Mouse (Mus musculus) right cerebral cortex, postnatal 10 days (tissue): ENCODE results near the gene Heg1.

Experiments
- DNase-seq, 2 experiments: peaks; one replicate each; pipeline ENCODE4 v3.0.0; 2021; ENCODE audit warnings: low spot score in 2 of 2

The Heg1 gene

DNA sequence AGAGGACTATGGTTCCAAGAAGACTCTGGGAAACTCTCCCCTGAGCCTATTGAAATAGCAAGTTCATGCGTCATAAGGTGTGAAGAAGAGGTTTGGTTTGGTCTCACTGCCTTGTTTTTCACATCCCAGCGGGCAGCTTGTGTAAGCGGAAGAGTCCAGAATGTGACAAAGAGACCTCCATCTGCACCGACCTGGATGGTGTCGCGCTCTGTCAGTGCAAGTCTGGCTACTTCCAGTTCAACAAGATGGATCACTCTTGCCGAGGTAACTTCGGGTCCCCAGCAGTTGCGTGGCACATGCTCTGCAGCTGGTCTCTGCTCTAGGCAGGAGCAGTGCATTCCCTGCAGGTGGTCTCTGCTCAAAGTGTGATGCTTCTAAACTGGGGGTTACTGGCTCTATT lies 58.1 kb downstream of the Heg1 start:
- DNase-seq, result peak in 1 of 2 experiments; percentile 25

DNA sequence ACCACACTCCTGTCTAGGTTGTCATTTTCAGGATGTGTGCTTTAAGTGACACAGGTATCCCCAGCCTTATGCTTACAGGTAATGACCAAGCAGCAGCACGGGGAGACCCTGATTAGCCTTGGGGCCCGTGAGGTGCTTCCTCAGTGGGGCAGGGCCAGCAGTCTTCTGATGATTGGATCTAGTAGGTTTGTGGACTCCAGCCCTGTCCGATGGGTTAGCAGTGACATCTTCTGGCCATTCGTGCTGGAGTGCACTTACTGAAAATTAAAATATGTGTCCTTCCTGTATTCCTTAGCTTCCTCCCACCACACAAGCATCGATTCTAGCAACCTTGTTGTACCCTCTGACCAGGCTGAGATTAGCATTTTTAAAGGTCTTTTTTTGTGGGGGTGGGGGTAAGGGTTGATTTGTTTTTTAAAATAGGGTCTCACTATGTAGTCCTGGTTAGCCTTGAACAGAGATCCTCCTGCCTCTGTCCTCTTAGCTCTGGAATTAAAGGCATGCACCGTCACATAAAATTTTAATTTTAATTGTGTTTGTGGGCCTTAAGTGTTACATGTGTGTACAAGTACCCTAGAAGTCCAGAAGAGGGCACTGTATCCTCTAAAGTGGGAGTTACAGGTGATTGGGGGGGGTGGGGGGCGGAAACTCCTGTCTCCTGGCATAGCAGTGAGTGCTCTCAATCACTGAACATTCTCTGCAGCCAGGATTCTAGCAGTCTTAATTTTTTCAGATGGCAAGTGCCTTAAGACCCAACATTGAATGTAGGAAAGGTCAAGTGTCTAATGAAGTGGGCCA lies 60.7 kb downstream of the Heg1 start:
- peak; percentile 74 to 75 for DNase-seq

DNA sequence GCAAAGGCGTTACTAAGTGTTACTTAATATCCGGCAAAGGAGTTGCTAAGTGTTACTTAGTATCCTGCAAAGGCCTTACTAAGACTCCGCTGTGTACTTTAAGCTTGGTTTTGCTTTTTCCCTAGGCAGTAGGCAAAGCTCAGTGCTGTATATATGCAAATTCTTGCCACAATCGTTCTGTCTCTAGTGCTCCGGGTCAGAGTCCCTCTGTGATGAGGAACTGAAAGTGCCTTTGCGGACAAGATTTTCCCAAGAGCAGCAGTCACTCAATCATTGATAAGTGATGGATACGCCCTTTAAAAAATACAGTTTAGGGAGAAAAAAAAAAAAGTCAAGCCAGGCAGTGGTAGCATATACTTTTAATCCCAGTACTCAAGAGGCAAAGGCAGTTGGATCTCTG lies 61.3 kb downstream of the Heg1 start:
- no peak for DNase-seq

DNA sequence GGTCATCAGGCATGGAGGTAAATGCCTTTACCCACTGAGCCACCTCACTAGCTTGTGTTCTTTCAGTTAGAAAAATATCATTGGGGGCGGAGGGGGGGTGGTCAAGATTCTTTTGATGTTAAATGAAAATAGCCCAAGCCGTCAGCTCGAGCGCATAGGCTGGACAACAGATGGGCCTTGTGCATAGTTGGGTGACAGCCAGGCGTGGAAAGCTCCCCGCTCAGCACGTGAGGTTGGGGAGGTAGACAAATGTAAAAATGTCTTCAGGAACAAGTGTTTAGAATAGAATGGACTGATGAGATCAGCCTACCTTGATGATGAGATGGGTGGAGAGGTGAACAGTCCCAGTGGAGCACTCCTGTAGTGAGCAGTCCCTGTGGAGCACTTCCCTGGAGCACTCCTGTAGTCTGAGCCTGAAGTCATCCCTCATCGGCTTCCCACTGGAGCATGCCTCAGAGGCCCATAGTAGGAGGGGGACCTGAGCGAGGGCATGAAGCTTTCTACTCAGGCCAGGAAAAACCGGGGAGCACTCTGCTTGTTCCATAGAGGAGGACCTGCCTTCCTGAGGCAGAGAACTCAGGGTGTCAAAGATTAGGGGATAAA lies 62.0 kb downstream of the Heg1 start:
- peak; percentile 62 to 68 for DNase-seq

DNA sequence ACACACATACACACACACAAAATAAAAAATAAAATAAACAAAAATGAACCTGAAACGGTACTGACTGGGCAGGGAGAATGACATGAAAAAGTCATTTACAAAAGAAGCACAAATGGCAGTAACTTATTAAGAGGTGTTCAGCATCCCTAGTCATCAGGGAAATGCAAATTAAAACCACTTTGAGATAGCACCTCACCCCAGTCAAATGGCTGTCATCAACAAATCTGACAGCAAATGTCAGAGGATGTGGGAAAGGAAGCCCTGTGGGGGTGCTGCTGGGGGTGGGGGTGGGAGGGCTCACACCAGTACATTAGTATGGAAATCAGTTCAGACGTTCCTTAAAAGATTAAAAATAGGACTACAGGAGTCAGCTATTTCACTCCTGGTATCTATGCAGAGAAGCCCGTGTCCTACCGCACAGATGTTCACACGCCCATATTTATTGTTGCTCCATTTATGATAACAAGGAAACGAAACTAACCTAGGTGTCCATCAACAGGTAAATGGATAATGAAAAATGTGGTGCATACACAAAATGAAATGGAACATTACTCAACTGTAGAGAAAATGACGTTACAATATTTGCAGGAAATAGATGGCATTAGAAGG lies 63.3 kb downstream of the Heg1 start:
- no peak for DNase-seq

DNA sequence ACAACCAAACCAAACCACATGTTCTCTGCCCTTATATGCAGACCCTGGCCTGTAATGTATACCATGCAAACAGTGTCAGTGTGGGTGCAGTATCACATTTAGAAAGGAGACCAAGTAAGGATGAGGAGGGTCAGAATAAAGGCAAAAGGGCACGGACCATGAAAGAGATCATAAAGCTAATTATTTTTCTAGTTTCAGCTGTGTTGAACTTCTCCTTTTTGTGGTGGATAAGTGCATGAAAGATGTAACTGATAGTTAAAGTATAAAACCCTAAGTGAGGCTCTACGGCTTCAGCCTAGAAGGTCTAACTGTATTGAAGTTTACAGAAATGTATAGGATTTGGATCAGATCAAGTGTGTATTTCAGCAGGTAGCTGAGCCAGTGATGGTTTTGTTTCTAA lies 63.8 kb downstream of the Heg1 start:
- DNase-seq, result no peak

DNA sequence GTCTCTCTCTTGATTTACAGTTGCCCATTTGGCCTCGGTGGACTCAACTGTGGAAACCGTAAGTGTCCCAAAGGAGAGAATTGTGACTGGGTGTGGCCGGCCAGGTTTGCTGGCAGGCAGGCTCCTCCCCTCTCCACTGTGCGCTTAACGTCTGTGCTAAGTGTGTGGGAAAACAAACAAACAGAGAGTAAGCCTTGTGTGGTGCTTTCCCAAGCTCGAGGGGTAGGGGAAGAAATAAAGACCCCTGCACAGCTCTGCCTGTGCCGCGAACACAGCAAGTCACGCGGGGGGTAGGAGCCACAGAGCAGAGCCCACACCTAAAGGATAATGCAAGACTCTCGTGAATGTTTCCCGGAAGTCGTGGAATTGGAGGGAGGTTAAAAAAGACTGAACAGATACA lies 67.0 kb downstream of the Heg1 start:
- no peak for DNase-seq

DNA sequence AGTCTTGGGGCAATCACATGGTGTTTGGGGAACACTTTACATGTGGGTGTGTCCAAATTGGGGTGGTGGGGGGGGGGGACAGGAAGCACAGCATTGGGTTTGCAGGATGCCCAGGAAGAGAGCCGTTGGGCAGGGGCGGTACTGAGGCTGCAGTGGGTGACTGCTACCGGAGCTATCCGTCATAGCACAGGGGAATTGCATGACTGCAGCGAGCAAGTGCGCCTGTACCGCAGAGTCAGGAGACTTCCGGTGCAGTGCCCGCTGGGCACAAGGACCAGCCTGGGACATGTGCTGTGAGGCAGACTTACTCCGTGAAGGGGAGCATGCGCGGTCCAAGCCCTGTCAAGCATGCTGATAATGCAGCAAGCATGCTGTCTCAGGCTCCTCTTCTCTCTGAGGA lies 67.4 kb downstream of the Heg1 start:
- DNase-seq, result no peak

DNA sequence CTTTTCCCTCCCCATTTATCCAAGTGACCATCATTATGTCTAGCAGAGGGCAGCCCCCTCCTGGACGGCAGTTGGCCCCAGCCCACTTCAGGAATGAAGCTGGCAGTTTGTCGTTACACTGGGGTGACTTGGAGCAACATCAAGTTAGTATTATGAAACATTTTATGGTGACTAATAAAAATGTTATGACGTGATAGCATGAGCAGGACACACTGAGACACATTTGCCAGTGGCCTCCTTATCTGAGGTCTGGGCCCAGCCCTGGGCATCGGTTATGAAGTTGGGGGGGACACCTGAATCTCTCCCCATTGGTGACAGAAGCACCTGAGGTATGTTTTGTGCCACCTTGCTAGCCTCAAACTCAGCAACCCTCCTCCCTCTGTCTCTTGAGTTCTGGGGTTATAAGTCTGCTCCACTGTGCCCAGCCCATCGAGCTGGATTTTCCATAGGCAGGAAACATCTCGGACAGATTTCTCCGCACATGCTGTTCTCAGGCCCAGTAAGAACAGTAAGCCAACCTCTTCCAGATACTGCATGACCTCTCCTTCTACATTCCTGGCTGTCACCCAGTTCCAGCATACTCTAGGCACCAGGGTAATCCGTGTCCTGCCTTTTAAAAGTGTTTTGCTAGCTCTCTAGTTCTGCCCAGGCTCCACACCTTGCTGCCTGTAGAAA lies 68.9 kb downstream of the Heg1 start:
- no peak for DNase-seq

DNA sequence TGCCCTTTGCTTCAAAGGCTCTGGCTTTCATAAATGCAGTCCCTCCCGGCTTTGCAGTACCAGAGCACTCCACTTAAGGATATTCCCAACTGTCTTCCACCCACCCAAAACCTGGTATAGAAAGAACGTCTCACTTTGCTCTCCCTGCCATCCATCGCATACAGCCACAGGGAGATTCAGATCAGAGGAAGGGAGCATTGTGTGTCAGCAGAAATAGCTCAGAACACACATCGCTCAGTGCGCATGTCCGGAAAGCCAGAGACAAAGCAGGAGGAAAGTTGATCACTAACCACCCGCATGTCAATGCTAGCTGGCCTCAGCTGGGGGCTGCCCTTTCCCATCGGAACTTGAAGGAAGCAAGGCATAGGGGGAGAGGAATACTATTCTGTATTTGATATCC lies 71.1 kb downstream of the Heg1 start:
- peak; percentile 42 to 49 for DNase-seq

DNA sequence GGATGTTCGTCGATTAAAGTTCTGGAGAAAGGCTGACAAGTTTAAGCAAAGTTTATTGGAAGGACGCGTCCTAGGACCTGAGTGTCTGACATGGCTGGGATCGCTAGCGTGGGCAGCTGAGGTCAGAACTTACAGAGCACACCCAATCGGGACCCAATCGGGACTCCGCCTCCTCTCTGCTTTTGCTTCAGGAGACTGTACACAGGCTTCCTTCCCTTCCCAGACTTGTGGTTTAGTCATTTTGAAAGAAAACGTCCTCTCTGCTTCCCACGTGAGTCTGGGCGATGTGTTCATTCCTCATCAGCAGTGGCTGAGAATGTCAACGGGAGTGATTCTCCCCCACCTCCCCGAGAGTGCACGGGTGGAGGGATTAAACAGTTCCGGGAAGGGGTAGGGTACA lies 71.8 kb downstream of the Heg1 start:
- no peak for DNase-seq

DNA sequence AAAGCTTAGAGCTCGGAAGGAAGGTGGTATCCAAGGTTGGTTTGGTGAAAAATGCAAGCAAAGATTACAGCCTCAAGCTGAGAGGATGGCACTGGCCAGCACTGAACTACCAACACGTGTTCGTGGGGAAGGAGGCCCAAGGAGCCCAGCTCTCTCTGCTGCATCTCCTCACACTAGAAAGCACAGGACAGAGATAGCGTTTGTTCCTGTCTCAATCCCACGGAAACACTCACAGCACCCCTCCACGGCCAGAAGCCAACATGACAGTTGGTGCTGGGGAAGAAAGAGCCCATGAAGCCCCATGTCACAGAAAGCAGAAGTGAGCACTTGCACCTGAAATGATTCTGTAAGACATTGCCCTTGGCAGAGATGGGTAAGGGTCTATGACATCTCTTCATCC lies 72.2 kb downstream of the Heg1 start:
- DNase-seq, result no peak

DNA sequence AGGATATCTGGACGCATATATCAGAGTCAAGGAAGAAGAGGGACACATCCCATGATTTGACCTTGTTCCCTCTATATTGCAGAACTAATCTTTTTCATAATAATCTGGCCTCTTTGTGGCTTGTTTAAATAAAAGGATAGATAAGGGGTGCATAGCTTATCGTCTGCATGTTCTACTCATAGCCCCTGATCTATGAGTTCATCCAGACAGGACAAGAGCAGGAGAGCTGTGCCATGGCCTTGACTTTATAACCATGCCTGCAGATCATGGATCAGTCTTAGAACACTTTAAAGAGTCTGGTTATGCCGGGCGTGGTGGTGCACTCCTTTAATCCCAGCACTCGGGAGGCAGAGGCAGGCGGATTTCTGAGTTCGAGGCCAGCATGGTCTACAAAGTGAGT lies 75.0 kb downstream of the Heg1 start:
- no peak for DNase-seq

DNA sequence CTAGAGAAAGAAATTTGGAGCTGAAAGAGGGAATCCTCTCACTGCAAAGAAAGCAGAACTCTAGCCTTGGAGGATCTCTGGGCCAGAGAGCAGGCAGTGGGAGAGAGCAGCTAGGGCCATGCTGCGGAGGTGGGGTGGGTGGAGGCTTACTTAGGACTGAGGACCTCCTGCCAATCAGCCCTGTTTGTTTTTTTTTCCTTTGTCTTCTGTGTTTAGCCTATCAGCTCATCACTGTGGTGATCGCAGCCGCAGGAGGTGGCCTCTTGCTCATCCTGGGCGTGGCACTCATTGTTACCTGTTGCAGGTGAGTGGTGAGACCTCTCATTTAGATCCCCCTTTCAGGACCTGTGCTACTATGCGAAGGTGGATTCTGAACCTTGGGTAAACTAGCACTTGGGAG lies 76.4 kb downstream of the Heg1 start:
- no peak for DNase-seq

DNA sequence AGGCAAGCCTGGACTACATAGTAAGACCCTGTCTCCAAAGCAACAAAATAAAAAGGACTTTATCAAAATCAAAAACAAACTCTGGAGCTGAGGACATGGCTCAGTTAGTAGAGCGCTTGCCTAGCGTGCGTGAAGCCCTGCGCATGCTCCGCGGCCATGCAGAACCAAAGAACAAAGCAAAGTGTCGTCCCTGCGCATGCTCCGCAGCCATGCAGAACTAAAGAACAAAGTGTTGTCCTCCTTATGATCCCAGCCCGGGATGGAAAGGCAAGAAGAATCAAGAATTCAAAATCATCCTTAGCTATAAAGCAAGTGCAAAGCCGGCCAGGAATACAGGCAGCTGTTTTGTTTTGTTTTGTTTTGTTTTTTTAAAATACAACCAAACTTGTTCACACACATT lies 76.8 kb downstream of the Heg1 start:
- no peak for DNase-seq

DNA sequence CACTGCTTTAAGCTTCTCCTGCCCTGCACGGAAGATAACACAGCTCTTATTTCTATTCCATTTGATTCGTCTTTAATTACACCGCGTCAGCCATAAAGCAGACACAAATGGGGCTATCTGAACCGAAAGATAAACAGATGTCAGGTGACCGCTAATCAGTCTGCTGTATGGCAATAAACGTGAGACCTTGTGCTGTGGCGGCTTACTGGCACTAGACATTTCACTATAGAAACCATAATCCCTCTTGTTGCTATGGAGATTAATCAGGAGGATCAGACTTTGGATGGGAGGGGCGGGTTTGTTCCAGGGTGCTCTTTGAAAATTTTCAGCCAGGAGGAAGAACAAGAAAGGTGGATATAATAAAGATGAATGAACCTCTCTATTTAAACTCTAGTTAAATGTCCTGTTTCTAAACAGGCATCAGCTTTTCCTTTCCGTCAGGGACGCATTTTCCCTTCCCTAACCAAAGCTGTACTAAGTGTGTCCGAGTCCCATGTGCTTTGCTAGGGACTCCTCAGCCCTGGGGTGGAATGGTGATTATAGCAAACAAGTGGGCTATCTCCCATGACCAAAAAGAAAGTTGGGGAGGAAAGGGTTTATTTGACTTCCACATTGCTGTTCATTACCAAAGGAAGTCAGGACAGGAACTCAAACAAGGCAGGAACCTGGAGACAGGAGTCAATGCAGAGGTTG lies 80.5 kb downstream of the Heg1 start:
- no peak for DNase-seq

DNA sequence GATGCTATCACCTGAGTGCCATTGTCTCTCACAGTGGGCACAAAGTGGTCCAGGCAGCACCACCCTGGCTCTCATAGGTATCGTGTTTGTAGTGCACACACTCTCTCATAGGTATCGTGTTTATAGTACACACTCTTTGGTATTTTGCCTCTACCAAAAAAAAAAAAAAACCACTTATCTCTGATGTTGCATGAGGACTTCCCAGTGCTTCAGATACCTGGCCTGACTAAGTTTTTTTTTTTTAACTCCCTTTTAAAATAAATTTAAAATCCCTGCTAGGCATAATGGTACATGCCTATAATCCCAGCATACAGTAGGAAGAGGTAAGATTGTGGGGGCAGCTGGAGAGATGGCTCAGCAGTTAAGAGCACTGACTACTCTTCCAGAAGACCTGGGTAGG lies 81.3 kb downstream of the Heg1 start:
- DNase-seq, result no peak

DNA sequence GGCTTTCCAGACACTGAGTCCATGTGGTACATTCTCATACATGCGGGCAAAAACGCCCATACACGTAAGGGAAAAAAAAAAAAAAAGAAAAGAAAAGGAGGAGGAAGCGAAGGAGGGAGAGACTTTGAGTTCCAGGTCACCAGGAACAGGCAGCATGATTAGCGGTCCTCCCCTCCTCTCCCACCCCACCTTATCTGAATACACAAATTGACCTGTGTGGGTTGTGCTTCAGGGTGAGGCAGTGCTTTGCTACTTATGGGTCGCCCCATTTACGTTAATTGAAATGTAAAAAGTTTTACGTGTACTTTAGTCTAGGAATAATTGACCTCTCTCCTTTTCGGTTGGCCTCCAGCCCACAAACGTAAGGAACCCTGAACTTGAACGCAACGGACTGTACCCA lies 82.1 kb downstream of the Heg1 start:
- no peak for DNase-seq

DNA sequence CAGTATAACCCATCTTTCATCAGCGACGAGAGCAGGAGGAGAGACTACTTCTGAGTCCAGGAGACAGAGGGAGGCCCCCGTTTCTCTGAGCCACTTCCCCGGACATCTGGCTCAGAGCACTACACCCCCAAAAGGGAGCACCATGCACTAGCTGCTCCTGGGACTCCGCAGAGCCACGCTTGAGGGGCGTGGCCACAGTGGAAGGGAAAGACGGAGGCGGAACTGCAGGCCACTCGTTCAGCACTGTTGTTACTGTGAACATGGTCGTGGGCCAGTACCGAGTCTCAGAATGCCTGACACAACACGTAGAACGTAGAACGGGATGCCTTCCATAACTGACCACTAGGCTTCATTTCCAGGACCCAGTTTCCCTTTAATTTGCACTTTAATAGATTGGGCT lies 82.6 kb downstream of the Heg1 start:
- no peak for DNase-seq

DNA sequence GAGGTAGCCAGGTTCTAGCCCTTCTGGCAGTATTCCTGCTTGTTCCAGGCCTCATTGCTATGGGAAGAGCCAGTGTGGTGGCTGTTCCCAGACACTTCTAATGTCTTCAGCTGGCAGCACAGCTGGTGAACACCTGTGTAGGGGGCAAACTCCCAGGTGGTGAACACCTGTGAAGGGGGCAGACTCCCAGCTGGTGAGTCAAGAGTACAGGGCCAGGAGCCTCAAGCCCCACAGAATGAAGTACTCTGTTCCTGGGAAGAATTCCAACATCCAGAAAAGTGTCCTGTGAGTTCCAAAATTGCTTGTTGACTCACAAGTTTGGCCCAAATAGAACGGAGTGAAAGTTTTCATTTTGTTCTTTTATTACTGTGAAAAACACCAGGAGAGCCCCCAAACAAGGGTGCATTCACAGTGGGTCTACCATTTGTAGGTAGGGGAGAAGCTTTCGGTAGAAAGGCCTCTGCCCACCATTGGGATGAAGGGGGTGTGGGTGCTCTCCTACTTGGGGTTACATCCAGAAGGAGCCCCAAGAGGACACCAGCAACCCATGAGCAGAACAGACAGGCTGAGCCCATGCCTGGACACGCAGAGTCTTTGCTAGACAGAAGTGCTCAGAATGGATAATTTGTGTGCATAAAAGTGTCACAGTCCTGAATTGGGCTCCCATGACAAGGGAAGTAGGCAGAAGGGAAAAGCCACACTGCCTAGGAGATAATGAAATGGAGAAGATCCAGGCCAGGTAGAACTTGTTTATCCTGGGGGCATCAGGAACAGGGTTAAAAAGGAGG lies 84.5 kb downstream of the Heg1 start:
- no peak for DNase-seq

DNA sequence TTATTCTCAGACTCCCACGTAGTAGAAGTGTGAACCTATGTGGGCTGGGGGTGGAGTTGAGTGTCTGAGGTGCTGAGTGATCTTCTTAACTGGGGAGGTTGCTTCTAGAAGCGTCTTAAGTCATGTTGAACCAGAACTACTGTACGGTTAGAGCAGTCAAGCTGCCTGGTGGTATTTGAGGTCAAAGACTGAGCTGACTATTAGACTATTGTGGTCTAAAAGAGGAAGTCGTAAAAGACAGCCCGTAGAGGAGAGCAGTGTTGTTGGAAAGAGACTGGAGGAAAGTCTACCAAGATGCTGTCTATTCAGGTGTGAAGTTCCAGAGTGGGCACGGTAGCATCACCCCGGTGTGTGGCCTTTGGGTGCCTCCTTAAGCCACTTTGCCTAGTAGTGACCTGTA lies 85.7 kb downstream of the Heg1 start:
- no peak for DNase-seq
